Mouse (Mus musculus) kidney, embryonic 15.5 days (tissue): ENCODE results near the gene Gm6377. TPM values are rescaled to one million over a fixed set of nuclear protein-coding genes. Genes with fewer than 3 reads are reported as not detected.

Experiments
- ATAC-seq: fragments of 200-750 bp; cut with Nextera tagmentation; replicated peaks from 2 replicates; pipeline ENCODE4 v1.8.0; 2017; ENCODE audit warnings: moderate TSS enrichment; ENCODE audit not compliant: low FRiP score
- H3K27ac ChIP-seq: fragments of 300-500 bp; sonication (generic); 2 replicates; pipeline ENCODE4 v1.5.1; 2015; ENCODE audit warnings: mild to moderate bottlenecking, inconsistent platforms
- H3K27me3 ChIP-seq: fragments of 300-500 bp; sonication (generic); 2 replicates; pipeline ENCODE4 v1.6.1; 2015; ENCODE audit warnings: inconsistent platforms
- H3K36me3 ChIP-seq: fragments of 300-500 bp; sonication (generic); 2 replicates; pipeline ENCODE4 v1.6.1; 2015; ENCODE audit warnings: inconsistent platforms
- H3K4me1 ChIP-seq: fragments of 300-500 bp; sonication (generic); 2 replicates; pipeline ENCODE4 v1.6.1; 2015; ENCODE audit warnings: inconsistent platforms
- H3K4me2 ChIP-seq: fragments of 300-500 bp; sonication (generic); 2 replicates; pipeline ENCODE4 v1.6.1; 2015; ENCODE audit warnings: moderate library complexity, mild to moderate bottlenecking, inconsistent platforms
- H3K4me3 ChIP-seq: fragments of 300-500 bp; sonication (generic); replicated peaks from 2 replicates; pipeline ENCODE4 v1.5.1; 2015; ENCODE audit warnings: mild to moderate bottlenecking, inconsistent platforms
- H3K9ac ChIP-seq: fragments of 300-500 bp; sonication (generic); 2 replicates; pipeline ENCODE4 v1.6.1; 2015; ENCODE audit warnings: mild to moderate bottlenecking, inconsistent platforms
- H3K9me3 ChIP-seq: fragments of 300-500 bp; sonication (generic); replicated peaks from 2 replicates; pipeline ENCODE4 v1.6.1; 2016; ENCODE audit warnings: inconsistent platforms
- WGBS: fragments of 180-500 bp; shearing (Covaris S2); methylation state at CpG from one replicate; pipeline ENCODE4 v1.1.7; 2015; ENCODE audit warnings: mixed read lengths; 5-methylcytosine and 5-hydroxymethylcytosine counted together
- polyA plus RNA-seq: library from polyadenylated mRNA; unstranded; fragments of >200 nt; fragmentation: Nextera tagmentation; extraction: Ambion mirVana; gene quantifications from 2 replicates; pipeline ENCODE4 v1.2.1, GENCODE M21; 2015

Gene Gm6377
- polyA plus RNA-seq, 1 experiment from 2014 or later: 0.14 TPM

DNA sequence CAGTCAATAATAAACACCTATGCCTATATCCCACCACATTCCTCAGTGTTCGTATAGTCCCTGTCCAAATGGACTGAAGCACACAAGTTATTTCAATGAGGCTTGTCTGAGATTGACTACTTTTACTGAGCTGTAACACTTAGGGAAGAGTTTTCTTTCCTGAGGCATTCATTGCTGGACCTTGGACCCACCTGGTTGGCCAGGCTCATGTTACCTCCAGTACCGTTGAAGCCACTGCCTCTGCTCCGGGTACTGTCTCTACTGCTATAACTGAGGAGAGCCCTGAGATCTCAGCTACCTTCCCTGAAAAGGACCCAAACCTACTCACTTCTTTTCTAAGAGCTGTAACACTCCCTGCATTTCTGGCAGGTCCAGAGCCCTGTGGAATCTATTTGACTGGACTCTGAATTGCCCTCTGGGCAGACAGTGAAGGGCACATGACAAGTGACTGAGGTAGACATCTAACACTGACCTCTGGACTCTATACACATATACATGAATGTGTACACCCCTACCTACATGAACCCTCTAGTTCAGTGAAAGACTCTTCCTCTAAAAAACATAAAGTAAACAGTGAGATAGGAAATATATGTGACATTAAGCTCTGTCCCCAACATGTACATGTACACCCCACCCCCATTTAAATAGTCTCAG, 39.0 kb downstream of the Gm6377 start:
- H3K9me3 ChIP-seq: no peaks in the 10 kb centered on the region
- H3K27me3 ChIP-seq: no peaks in the 10 kb centered on the region
- H3K4me3 ChIP-seq: no peak overlapping the region
- ATAC-seq: no peak
- H3K9ac ChIP-seq: no peak overlapping the region
- no peak overlapping the region for H3K27ac ChIP-seq
- H3K4me2 ChIP-seq: no peak overlapping the region
- H3K4me1 ChIP-seq: no peaks in the 10 kb centered on the region
- 79% methylated on average over 3 of the region's 3 CpGs for WGBS
- no peaks in the 10 kb centered on the region for H3K36me3 ChIP-seq

DNA sequence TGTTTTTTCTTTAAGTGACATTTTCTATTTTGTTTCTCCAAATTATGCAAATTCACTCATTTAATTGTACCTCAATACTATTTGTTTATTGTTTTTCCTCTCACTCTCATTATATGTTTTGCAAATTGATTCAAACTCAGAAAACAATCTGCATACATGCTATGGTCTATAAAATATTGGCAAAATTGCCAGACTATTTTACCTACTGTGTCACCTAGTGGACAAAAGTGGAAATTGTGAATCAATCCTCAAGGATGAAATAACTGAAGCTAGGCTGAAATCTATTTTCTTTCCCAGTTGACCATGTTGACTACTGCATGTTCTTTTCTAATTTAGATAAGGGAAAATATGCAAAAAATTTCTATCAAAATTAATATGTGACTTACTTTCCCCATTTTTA, 41.6 kb downstream of the Gm6377 start:
- no peaks in the 10 kb centered on the region for H3K9me3 ChIP-seq
- no peaks in the 10 kb centered on the region for H3K4me1 ChIP-seq
- H3K4me3 ChIP-seq: no peak overlapping the region
- no peak overlapping the region for H3K27ac ChIP-seq
- no peak overlapping the region for H3K4me2 ChIP-seq
- no peaks in the 10 kb centered on the region for H3K36me3 ChIP-seq
- H3K9ac ChIP-seq: no peak overlapping the region
- H3K27me3 ChIP-seq: no peaks in the 10 kb centered on the region
- ATAC-seq: no peak

Other genes with a start within 250 kb of the Gm6377 start
- 27.0 and 27.5 TPM in 2 replicates for gene Hmgn5, start 183.4 kb upstream of the Gm6377 start, polyA plus RNA-seq
- gene Sh3bgrl, start 101.4 kb upstream of the Gm6377 start, polyA plus RNA-seq: 131 and 134 TPM in 2 replicates